Mouse (Mus musculus) liver, embryonic 12.5 days (tissue): ENCODE measurements around the gene Arid5a. TPM values are rescaled to one million over a fixed set of nuclear protein-coding genes. Genes with fewer than 3 reads are reported as not detected.

Experiments
- ATAC-seq: fragments of 200-750 bp; cut with Nextera tagmentation; 2 replicates; pipeline ENCODE4 v1.8.0; 2017; ENCODE audit warnings: moderate number of reproducible peaks, mild to moderate bottlenecking, moderate library complexity
- H3K27ac ChIP-seq: fragments of 300-500 bp; sonication (generic); 2 replicates; pipeline ENCODE4 v1.5.1; 2016; ENCODE audit warnings: mild to moderate bottlenecking
- H3K27me3 ChIP-seq: fragments of 300-500 bp; sonication (generic); replicated peaks from 2 replicates; pipeline ENCODE4 v1.6.1; 2016; ENCODE audit warnings: mild to moderate bottlenecking, moderate library complexity
- H3K36me3 ChIP-seq: fragments of 300-500 bp; sonication (generic); 2 replicates; pipeline ENCODE4 v1.6.1; 2016; ENCODE audit warnings: mild to moderate bottlenecking, moderate library complexity
- H3K4me1 ChIP-seq: fragments of 300-500 bp; sonication (generic); 2 replicates; pipeline ENCODE4 v1.6.1; 2016
- H3K4me2 ChIP-seq: fragments of 300-500 bp; sonication (generic); 2 replicates; pipeline ENCODE4 v1.6.1; 2016; ENCODE audit warnings: mild to moderate bottlenecking, moderate library complexity
- H3K4me3 ChIP-seq: fragments of 300-500 bp; sonication (generic); 2 replicates; pipeline ENCODE4 v1.5.1; 2016; ENCODE audit warnings: mild to moderate bottlenecking, moderate library complexity
- H3K9ac ChIP-seq: fragments of 300-500 bp; sonication (generic); 2 replicates; pipeline ENCODE4 v1.6.1; 2016; ENCODE audit warnings: mild to moderate bottlenecking, moderate library complexity
- H3K9me3 ChIP-seq: fragments of 300-500 bp; sonication (generic); replicated peaks from 2 replicates; pipeline ENCODE4 v1.6.1; 2016; ENCODE audit warnings: mild to moderate bottlenecking, moderate library complexity
- WGBS: fragments of 180-500 bp; shearing (Covaris S2); methylation state at CpG from one replicate; pipeline ENCODE4 v1.1.7; 2016; ENCODE audit not compliant: insufficient replicate concordance; 5-methylcytosine and 5-hydroxymethylcytosine counted together
- microRNA-seq: library from miRNA; unstranded; fragments of <30 nt; microRNA quantifications from one replicate; pipeline ENCODE4, GENCODE M21; 2017
- polyA plus RNA-seq: library from polyadenylated mRNA; unstranded; fragments of >200 nt; fragmentation: Nextera tagmentation; extraction: Ambion mirVana; gene quantifications from 2 replicates; pipeline ENCODE4 v1.2.1, GENCODE M21; 2016

Arid5a gene
- polyA plus RNA-seq, 1 experiment from 2014 or later, result 3.4 TPM

GRCm38 (mm10) chr1:36352351-36352750 is 44.8 kb downstream of the Arid5a start:
- Histone ChIP-seq H3K9ac (no peak overlapping the region), H3K27me3 (no peaks in the 10 kb centered on the region), H3K4me1 (0 out of 2 replicates have a peak, but pooled peaks cover 3% of the 10 kb centered on the region), H3K9me3 (no peaks in the 10 kb centered on the region), H3K4me2 (no peak overlapping the region), H3K27ac (no peak overlapping the region), H3K36me3 (peaks cover 98% of the 10 kb centered on the region), H3K4me3 (no peak overlapping the region)
- ATAC-seq, result no peak
- WGBS, result 82% methylated on average over 4 of the region's 4 CpGs

- Histone ChIP-seq H3K4me1 (0 out of 2 replicates have a peak, but pooled peaks cover 3% of the 10 kb centered on the region), H3K4me2 (no peak overlapping the region), H3K4me3 (no peak overlapping the region), H3K36me3 (peaks cover 92% of the 10 kb centered on the region), H3K9ac (no peak overlapping the region), H3K27ac (0 out of 2 replicates have a peak overlapping the region, but pooled peaks have one; percentile 21), H3K9me3 (no peaks in the 10 kb centered on the region), H3K27me3 (no peaks in the 10 kb centered on the region)
- ATAC-seq, result 0 out of 2 replicates have a peak, but pooled peaks have one; percentile 32
- WGBS, result 80% methylated on average over 5 of the region's 5 CpGs
Measured at GRCm38 (mm10) chr1:36356955-36357695, 49.6 kb downstream of the Arid5a start.

GRCm38 (mm10) chr1:36367698-36368097 is 60.2 kb downstream of the Arid5a start:
- Histone ChIP-seq H3K4me3 (peak overlapping the region; percentile 86), H3K4me2 (peak overlapping the region; percentile 71), H3K27ac (no peak overlapping the region), H3K9me3 (no peaks in the 10 kb centered on the region), H3K4me1 (peaks cover 33% of the 10 kb centered on the region), H3K36me3 (peaks cover 45% of the 10 kb centered on the region), H3K9ac (peak overlapping the region; percentile 95), H3K27me3 (peaks cover 11% of the 10 kb centered on the region)
- no peak for ATAC-seq
- WGBS, result 59% methylated on average over 12 of the region's 12 CpGs

- ATAC-seq, result peak; percentile 83
- H3K36me3 ChIP-seq, result peaks cover 39% of the 10 kb centered on the region
- peak overlapping the region; percentile 71 for H3K4me2 ChIP-seq
- H3K4me1 ChIP-seq, result peaks cover 33% of the 10 kb centered on the region
- H3K27ac ChIP-seq, result peak overlapping the region; percentile 82
- H3K4me3 ChIP-seq, result peak overlapping the region; percentile 86
- H3K27me3 ChIP-seq, result peaks cover 18% of the 10 kb centered on the region
- peak overlapping the region; percentile 95 for H3K9ac ChIP-seq
- 4% methylated on average over 51 of the region's 55 CpGs for WGBS
- no peaks in the 10 kb centered on the region for H3K9me3 ChIP-seq
Measured at GRCm38 (mm10) chr1:36368112-36368968, 60.8 kb downstream of the Arid5a start.

- peak; percentile 84 for ATAC-seq
- Histone ChIP-seq H3K9me3 (no peaks in the 10 kb centered on the region), H3K9ac (peak within 1 kb of the TSS; percentile 95), H3K4me1 (peaks cover 33% of the 10 kb centered on the region), H3K36me3 (peaks cover 31% of the 10 kb centered on the region), H3K4me3 (peak within 1 kb of the TSS; percentile 86), H3K27ac (peak within 1 kb of the TSS; percentile 82), H3K4me2 (peak within 1 kb of the TSS; percentile 71), H3K27me3 (peaks cover 25% of the 10 kb centered on the region)
- 2% methylated on average over 61 of the region's 61 CpGs for WGBS
Measured at GRCm38 (mm10) chr1:36368969-36369645, 61.6 kb downstream of the Arid5a start, which contains the start of gene Kansl3. Gene Kansl3 (minus strand): TSS chr1:36369181.

GRCm38 (mm10) chr1:36370918-36371317 is 63.4 kb downstream of the Arid5a start:
- ATAC-seq, result no peak
- Histone ChIP-seq H3K9ac (no peak overlapping the region), H3K36me3 (peaks cover 13% of the 10 kb centered on the region), H3K4me1 (peaks cover 33% of the 10 kb centered on the region), H3K9me3 (no peaks in the 10 kb centered on the region), H3K27me3 (peaks cover 43% of the 10 kb centered on the region), H3K27ac (no peak overlapping the region), H3K4me2 (no peak overlapping the region), H3K4me3 (no peak overlapping the region)
- 69% methylated on average over 6 of the region's 6 CpGs for WGBS

GRCm38 (mm10) chr1:36371934-36372845 is 64.7 kb downstream of the Arid5a start, which contains the start of gene Fer1l5:
Gene Fer1l5 (plus strand): TSS chr1:36372291.
- H3K36me3 ChIP-seq, result 0 out of 2 replicates have a peak, but pooled peaks cover 5% of the 10 kb centered on the region
- 45% methylated on average over 10 of the region's 10 CpGs for WGBS
- no peak within 1 kb of the TSS for H3K4me2 ChIP-seq
- peaks cover 44% of the 10 kb centered on the region for H3K27me3 ChIP-seq
- ATAC-seq, result peak; percentile 44; the same call in 1 of the 2 replicates
- no peak within 1 kb of the TSS for H3K27ac ChIP-seq
- H3K4me3 ChIP-seq, result no peak within 1 kb of the TSS
- H3K9ac ChIP-seq, result no peak within 1 kb of the TSS
- H3K4me1 ChIP-seq, result peaks cover 27% of the 10 kb centered on the region
- no peaks in the 10 kb centered on the region for H3K9me3 ChIP-seq

Small RNAs within 50 kb of the gene (microRNA-seq; reads per million reads assigned to microRNA genes)
- not detected for gene Mir6898

Other genes with a start within 250 kb of the Arid5a start
- gene Hs6st1, start 239.3 kb upstream of the Arid5a start, polyA plus RNA-seq, result 21.9 and 23.6 TPM in 2 replicates
- 28.5 and 29.0 TPM in 2 replicates for gene Uggt1, start 63.0 kb upstream of the Arid5a start, polyA plus RNA-seq
- 3.4 and 3.7 TPM in 2 replicates for gene Neurl3, start 33.1 kb upstream of the Arid5a start, polyA plus RNA-seq
- gene Kansl3, start 61.4 kb downstream of the Arid5a start, polyA plus RNA-seq, result 20.3 and 20.7 TPM in 2 replicates
- 0.35 and 0.37 TPM in 2 replicates for gene Fer1l5, start 64.6 kb downstream of the Arid5a start, polyA plus RNA-seq
- 20.9 and 22.8 TPM in 2 replicates for gene Lman2l, start 137.5 kb downstream of the Arid5a start, polyA plus RNA-seq
- 3.8 and 4.0 TPM in 2 replicates for gene Cnnm4, start 163.9 kb downstream of the Arid5a start, polyA plus RNA-seq
- 1.3 and 1.5 TPM in 2 replicates for gene Cnnm3, start 204.1 kb downstream of the Arid5a start, polyA plus RNA-seq
- gene Ankrd23, start 229.2 kb downstream of the Arid5a start, polyA plus RNA-seq, result 4.0 and 6.9 TPM in 2 replicates
- gene Gm42417, start 231.7 kb downstream of the Arid5a start, polyA plus RNA-seq, result 0.15 and 0.29 TPM in 2 replicates
- gene Ankrd39, start 239.7 kb downstream of the Arid5a start, polyA plus RNA-seq, result 9.0 and 10.5 TPM in 2 replicates